Mouse (Mus musculus) cerebellum, adult 2 months (tissue): ENCODE measurements around the gene Fgfr2.

Source experiments
- CTCF ChIP-seq: fragments of 200-500 bp; IDR thresholded peaks from 2 replicates; pipeline ENCODE4 v1.5.1; 2011; ENCODE audit warnings: low read depth, mild to moderate bottlenecking, control low read depth, low read length, moderate library complexity, borderline replicate concordance; ENCODE audit not compliant: insufficient read depth
- POLR2A ChIP-seq: fragments of 200-500 bp; IDR thresholded peaks from 2 replicates; pipeline ENCODE4 v1.6.1; 2011; ENCODE audit warnings: low read length, control low read depth, borderline replicate concordance; ENCODE audit not compliant: insufficient read depth

DNA sequence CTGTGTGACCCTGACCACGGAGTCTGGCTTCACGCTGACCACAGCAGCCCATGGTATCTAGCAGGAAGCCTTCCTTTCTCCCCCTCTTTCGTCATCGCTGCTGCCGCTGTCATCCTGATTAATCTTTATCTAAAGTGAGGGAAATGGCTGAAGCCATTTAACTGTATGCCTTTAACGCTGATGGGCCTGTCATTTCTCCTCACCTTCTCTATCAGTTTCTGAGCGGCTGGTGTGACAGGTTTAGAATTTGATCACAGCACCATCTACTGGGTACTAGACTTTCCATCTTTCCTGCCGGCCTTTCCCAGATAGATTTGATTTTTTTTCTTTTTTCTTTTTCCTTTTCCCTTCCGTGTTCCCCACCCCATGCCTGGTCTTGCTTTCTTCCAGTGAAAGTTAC lies 1376.4 kb downstream of the Fgfr2 start:
- no peak for TF ChIP-seq CTCF
- no peak for TF ChIP-seq POLR2A
